Mouse (Mus musculus) mouse embryonic stem cell (cell line): Measurements from ENCODE around the gene Lrrc36.

Experiments
- in situ Hi-C, 2 experiments: fragments of 300-500 bp; cut with MboI; formaldehyde crosslinking; loops; 1 replicate in 1 of 2; 3 replicates in 1 of 2; pipeline ENCODE4 v1.14.3; 2019 to 2020; ENCODE audit warnings: low sequenced_read_pairs in 2 of 2, low pct_unique_long_range_greater_than_20kb in 1 of 2, mixed read lengths in 1 of 2; ENCODE audit not compliant: unreplicated experiment in 1 of 2

The Lrrc36 gene

GRCm38 (mm10) chr8:105413391-105413790, at the start of gene Lrrc36, which contains the start of gene Kctd19:
TSS of gene Lrrc36 (plus strand) at chr8:105413571.
TSS of gene Kctd19 (minus strand) at chr8:105413502.
- in situ Hi-C loops: no loop called here

- in situ Hi-C loops: no loop called here
Observed at GRCm38 (mm10) chr8:105367107-105367506, 46.3 kb upstream of the Lrrc36 start.

- in situ Hi-C loops: no loop called here
Observed at GRCm38 (mm10) chr8:105372473-105372872, 40.9 kb upstream of the Lrrc36 start.

- in situ Hi-C loops: no loop called here
Observed at GRCm38 (mm10) chr8:105373032-105373431, 40.3 kb upstream of the Lrrc36 start, which contains the start of gene Plekhg4. TSS of gene Plekhg4 (plus strand) at chr8:105373274.

GRCm38 (mm10) chr8:105374513-105374966, 38.8 kb upstream of the Lrrc36 start:
- in situ Hi-C loops: no loop called here

GRCm38 (mm10) chr8:105378673-105379072, 34.7 kb upstream of the Lrrc36 start:
- in situ Hi-C loops: no loop called here

GRCm38 (mm10) chr8:105380308-105380707, 33.1 kb upstream of the Lrrc36 start:
- in situ Hi-C loops: no loop called here

GRCm38 (mm10) chr8:105384070-105384469, 29.3 kb upstream of the Lrrc36 start:
- in situ Hi-C loops: no loop called here

GRCm38 (mm10) chr8:105387151-105387550, 26.2 kb upstream of the Lrrc36 start:
- in situ Hi-C loops: no loop called here

GRCm38 (mm10) chr8:105389096-105389495, 24.3 kb upstream of the Lrrc36 start:
- in situ Hi-C loops: no loop called here

GRCm38 (mm10) chr8:105393089-105393787, 20.1 kb upstream of the Lrrc36 start:
- in situ Hi-C loops: no loop called here

GRCm38 (mm10) chr8:105393915-105394314, 19.5 kb upstream of the Lrrc36 start:
- in situ Hi-C loops: no loop called here

GRCm38 (mm10) chr8:105397747-105398146, 15.6 kb upstream of the Lrrc36 start:
- in situ Hi-C loops: no loop called here

GRCm38 (mm10) chr8:105400016-105400415, 13.4 kb upstream of the Lrrc36 start:
- in situ Hi-C loops: no loop called here

GRCm38 (mm10) chr8:105403467-105403866, 9.9 kb upstream of the Lrrc36 start:
- in situ Hi-C loops: no loop called here

- in situ Hi-C loops: no loop called here
Observed at GRCm38 (mm10) chr8:105404496-105404895, 8.9 kb upstream of the Lrrc36 start.

GRCm38 (mm10) chr8:105406416-105406815, 7.0 kb upstream of the Lrrc36 start:
- in situ Hi-C loops: no loop called here

- in situ Hi-C loops: no loop called here
Observed at GRCm38 (mm10) chr8:105408331-105408730, 5.0 kb upstream of the Lrrc36 start.

GRCm38 (mm10) chr8:105409947-105410346, 3.4 kb upstream of the Lrrc36 start:
- in situ Hi-C loops: no loop called here

- in situ Hi-C loops: no loop called here
Observed at GRCm38 (mm10) chr8:105418992-105419391, 5.6 kb downstream of the Lrrc36 start.
